Mouse (Mus musculus) limb, embryonic 13.5 days (tissue): ENCODE measurements around the gene Ap3d1. TPM values are rescaled to one million over a fixed set of nuclear protein-coding genes. Genes with fewer than 3 reads are reported as not detected.
A peak's percentile ranks its signal among the peaks of the same experiment; 100 is the strongest.

Experiments used
- ATAC-seq: fragments of 200-750 bp; cut with Nextera tagmentation; 2 replicates; pipeline ENCODE4 v1.8.0; 2017; ENCODE audit warnings: low read depth, moderate number of reproducible peaks, moderate TSS enrichment; ENCODE audit not compliant: low FRiP score
- H3K27ac ChIP-seq: fragments of 300-500 bp; sonication (generic); 2 replicates; pipeline ENCODE4 v1.5.1; 2015; ENCODE audit warnings: inconsistent platforms, mild to moderate bottlenecking, moderate library complexity
- H3K27me3 ChIP-seq: fragments of 300-500 bp; sonication (generic); 2 replicates; pipeline ENCODE4 v1.6.1; 2015; ENCODE audit warnings: mild to moderate bottlenecking, inconsistent platforms
- H3K36me3 ChIP-seq: fragments of 300-500 bp; sonication (generic); 2 replicates; pipeline ENCODE4 v1.6.1; 2015; ENCODE audit warnings: inconsistent platforms, mild to moderate bottlenecking, moderate library complexity
- H3K4me1 ChIP-seq: fragments of 300-500 bp; sonication (generic); 2 replicates; pipeline ENCODE4 v1.6.1; 2015; ENCODE audit warnings: inconsistent platforms
- H3K4me2 ChIP-seq: fragments of 300-500 bp; sonication (generic); replicated peaks from 2 replicates; pipeline ENCODE4 v1.6.1; 2015; ENCODE audit warnings: inconsistent platforms, mild to moderate bottlenecking, moderate library complexity
- H3K4me3 ChIP-seq: fragments of 300-500 bp; sonication (generic); 2 replicates; pipeline ENCODE4 v1.5.1; 2015; ENCODE audit warnings: moderate library complexity, mild to moderate bottlenecking, inconsistent platforms
- H3K9ac ChIP-seq: fragments of 300-500 bp; sonication (generic); 2 replicates; pipeline ENCODE4 v1.6.1; 2015; ENCODE audit warnings: mild to moderate bottlenecking, inconsistent platforms
- H3K9me3 ChIP-seq: fragments of 300-500 bp; sonication (generic); 2 replicates; pipeline ENCODE4 v1.6.1; 2016; ENCODE audit warnings: inconsistent platforms
- WGBS: fragments of 180-500 bp; shearing (Covaris S2); methylation state at CpG from one replicate; pipeline ENCODE4 v1.1.7; 2015; 5-methylcytosine and 5-hydroxymethylcytosine counted together
- polyA plus RNA-seq: library from polyadenylated mRNA; unstranded; fragments of >200 nt; fragmentation: Nextera tagmentation; extraction: Ambion mirVana; gene quantifications from 2 replicates; pipeline ENCODE4 v1.2.1, GENCODE M21; 2015

The Ap3d1 gene
- polyA plus RNA-seq, 1 experiment from 2014 or later, result 80.0 TPM

DNA sequence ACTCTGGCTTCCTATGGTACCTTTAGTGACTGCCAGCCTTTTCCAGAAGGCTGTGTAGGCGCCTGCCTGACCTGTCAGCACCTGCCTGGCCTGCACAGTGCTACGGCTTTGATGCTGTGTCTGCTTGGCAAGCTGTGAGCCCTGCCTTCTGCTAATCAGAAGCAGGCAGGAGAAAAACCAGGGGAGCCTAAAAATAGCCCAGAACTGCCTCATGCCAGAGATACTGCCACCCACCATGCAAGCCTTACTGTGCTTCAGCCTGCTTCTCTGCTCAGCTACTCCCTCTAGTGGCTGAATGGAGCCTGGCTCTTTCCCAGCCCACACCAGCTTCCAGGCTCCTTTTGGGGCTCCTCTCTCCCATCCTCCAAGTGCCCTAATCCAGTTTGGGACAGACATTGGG is 32.5 kb upstream of the Ap3d1 start:
- no peak overlapping the region for H3K4me2 ChIP-seq
- H3K27me3 ChIP-seq, result no peaks in the 10 kb centered on the region
- no peak overlapping the region for H3K4me3 ChIP-seq
- H3K27ac ChIP-seq, result peak overlapping the region; percentile 67; the same call in 1 of the 2 replicates
- H3K9ac ChIP-seq, result no peak overlapping the region; the same call in 1 of the 2 replicates
- no peaks in the 10 kb centered on the region for H3K9me3 ChIP-seq
- WGBS, result 28% methylated on average over 2 of the region's 2 CpGs
- H3K4me1 ChIP-seq, result peaks cover 13% of the 10 kb centered on the region
- peak; percentile 68; the same call in 1 of the 2 replicates for ATAC-seq
- peaks cover 100% of the 10 kb centered on the region for H3K36me3 ChIP-seq

DNA sequence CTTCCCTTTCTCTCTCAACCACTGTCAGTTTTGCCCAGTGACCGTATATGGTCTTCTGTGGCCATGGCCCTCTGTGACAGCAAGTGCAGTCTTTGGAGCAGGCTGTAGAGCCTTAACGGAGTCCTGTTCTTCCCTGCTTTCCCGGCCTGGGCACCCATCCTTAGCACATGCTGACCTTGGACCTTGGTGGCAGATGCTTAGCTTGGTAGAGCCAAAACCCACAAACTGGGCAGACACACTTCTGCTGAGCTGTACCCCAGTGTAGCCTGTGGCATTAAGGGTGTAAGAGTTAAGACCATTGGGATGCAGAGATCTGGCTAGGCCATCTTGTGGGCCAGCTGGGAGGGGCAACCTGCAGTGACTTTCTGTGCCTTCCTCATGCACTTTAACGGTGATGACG is 31.8 kb upstream of the Ap3d1 start:
- H3K4me2 ChIP-seq, result no peak overlapping the region
- peaks cover 98% of the 10 kb centered on the region for H3K36me3 ChIP-seq
- H3K9me3 ChIP-seq, result no peaks in the 10 kb centered on the region
- H3K9ac ChIP-seq, result peak overlapping the region; percentile 43
- H3K27me3 ChIP-seq, result no peaks in the 10 kb centered on the region
- H3K4me3 ChIP-seq, result no peak overlapping the region
- WGBS, result 87% methylated on average over 5 of the region's 5 CpGs
- no peak for ATAC-seq
- H3K27ac ChIP-seq, result peak overlapping the region; percentile 67
- peaks cover 13% of the 10 kb centered on the region for H3K4me1 ChIP-seq

DNA sequence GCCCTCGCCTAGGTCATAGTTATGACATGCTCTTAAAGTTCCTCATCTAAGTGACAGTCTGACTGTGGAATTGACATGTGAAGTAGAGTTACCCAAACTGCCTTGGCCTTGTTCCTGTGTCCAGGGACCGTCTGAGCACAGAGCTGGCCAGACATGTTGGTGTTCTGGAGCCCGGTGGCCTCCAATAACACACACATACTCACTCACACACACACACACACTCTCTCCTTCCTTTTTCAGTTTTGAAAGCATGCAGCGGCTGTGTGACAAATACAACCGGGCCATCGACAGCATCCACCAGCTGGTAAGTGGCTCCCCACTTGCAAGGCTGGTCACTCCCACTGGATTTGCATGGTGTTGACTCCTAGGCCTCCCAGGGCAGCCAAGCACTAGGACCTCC is 26.3 kb upstream of the Ap3d1 start:
- H3K36me3 ChIP-seq, result peaks cover 89% of the 10 kb centered on the region
- H3K4me1 ChIP-seq, result no peaks in the 10 kb centered on the region
- no peak overlapping the region for H3K9ac ChIP-seq
- no peak overlapping the region for H3K27ac ChIP-seq
- H3K9me3 ChIP-seq, result no peaks in the 10 kb centered on the region
- ATAC-seq, result no peak
- H3K4me2 ChIP-seq, result no peak overlapping the region
- 85% methylated on average over 6 of the region's 6 CpGs for WGBS
- H3K27me3 ChIP-seq, result no peaks in the 10 kb centered on the region
- no peak overlapping the region for H3K4me3 ChIP-seq

DNA sequence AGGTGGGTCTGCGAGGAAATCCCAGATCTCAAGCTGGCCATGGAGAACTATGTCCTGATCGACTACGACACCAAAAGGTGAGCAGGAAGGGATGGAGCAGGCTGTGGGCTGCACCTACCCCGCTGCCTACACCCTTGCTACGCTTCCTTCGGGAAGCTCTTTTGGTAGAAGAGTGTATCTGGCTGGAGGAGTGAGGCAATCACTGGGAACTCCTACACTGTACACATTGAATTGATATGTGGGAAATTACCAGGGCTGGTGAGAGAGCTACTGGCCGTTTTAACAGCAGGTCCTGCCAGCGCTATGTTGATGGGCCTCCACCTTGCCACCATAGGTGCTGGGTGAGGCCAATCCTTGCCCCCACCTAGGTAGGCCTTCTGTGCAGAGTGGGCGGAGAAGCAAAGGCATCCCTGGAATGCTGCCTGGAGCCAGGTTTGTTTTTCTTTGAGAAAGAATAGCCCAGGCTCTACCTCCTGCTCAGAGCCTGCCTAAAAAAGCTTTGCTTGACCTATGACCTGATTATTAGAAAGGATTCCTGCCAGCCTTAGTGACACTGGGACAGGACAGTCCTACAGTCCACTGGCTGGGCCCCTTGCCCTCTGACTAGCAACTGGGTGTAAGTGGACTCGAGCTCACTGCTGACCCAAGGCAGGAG is 24.2 kb upstream of the Ap3d1 start:
- ATAC-seq, result no peak
- 80% methylated on average over 10 of the region's 10 CpGs for WGBS
- Histone ChIP-seq H3K9ac (no peak overlapping the region), H3K9me3 (no peaks in the 10 kb centered on the region), H3K27me3 (no peaks in the 10 kb centered on the region), H3K4me3 (no peak overlapping the region), H3K27ac (no peak overlapping the region), H3K4me1 (peaks cover 6% of the 10 kb centered on the region), H3K4me2 (no peak overlapping the region), H3K36me3 (peaks cover 72% of the 10 kb centered on the region)

DNA sequence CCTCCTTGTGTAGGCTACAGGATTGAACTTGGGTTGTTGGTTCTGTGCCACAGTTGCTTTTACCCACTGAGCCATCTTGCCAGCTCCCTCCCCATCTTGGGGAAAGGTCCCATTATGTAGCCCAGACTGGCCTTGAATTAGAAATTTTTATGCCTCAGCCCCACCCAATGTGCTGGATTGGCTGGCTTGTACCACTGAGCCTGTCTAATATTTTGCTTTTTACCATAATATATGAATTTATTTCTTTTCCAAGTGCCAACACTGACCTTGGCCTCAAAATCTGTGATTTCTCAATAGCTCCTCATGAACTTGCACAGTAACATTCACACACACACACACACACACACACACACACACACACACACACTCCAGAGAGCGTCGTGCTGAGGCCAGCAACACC is 23.7 kb upstream of the Ap3d1 start:
- H3K9me3 ChIP-seq, result no peaks in the 10 kb centered on the region
- no peak overlapping the region for H3K4me3 ChIP-seq
- WGBS, result 70% methylated on average over 2 of the region's 2 CpGs
- H3K4me2 ChIP-seq, result no peak overlapping the region
- no peaks in the 10 kb centered on the region for H3K27me3 ChIP-seq
- H3K27ac ChIP-seq, result no peak overlapping the region
- no peak for ATAC-seq
- peaks cover 11% of the 10 kb centered on the region for H3K4me1 ChIP-seq
- no peak overlapping the region for H3K9ac ChIP-seq
- H3K36me3 ChIP-seq, result peaks cover 66% of the 10 kb centered on the region

DNA sequence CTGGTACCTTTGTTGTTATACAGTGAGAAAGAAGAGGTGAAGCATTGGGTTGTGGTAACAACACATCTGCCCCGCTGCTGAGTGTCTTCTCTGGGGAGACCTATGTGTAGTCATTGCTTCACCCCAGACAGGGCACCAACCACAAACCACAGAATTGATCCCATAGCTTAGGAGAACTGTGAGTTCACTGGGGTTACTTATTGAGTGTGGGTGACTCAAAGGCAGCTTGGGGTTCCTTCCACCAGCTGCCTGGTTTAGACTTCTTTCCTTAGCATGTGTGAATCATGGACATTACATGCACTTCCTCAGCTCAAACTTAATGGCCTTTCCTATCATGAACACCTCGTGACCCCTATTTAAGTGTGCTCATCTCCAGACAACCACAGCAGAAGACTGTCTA is 21.4 kb upstream of the Ap3d1 start:
- H3K36me3 ChIP-seq, result peaks cover 46% of the 10 kb centered on the region
- no peaks in the 10 kb centered on the region for H3K27me3 ChIP-seq
- H3K4me1 ChIP-seq, result peaks cover 15% of the 10 kb centered on the region
- no peaks in the 10 kb centered on the region for H3K9me3 ChIP-seq
- no peak overlapping the region for H3K9ac ChIP-seq
- H3K4me2 ChIP-seq, result no peak overlapping the region
- 87% methylated on average over 2 of the region's 2 CpGs for WGBS
- H3K27ac ChIP-seq, result no peak overlapping the region
- ATAC-seq, result no peak
- H3K4me3 ChIP-seq, result no peak overlapping the region

DNA sequence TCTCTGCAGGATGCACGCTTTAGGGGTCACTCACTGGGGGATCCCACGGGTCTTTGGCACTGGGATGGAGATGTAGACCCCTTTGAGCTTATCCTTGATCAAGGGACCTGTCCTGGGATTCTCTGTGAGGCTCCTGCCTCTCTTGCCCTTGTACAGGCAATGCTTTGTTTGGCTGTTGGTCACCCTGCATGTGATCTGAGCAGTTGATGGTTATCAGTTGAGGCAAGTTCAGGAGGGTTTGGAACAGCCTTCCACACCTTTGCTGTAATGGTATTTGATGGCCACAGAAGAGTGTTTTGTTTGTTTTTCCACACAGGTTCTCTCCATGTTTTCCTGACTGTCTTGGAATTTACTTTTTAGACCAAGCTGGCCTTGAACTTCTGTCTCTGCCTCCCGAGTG is 19.8 kb upstream of the Ap3d1 start:
- no peaks in the 10 kb centered on the region for H3K27me3 ChIP-seq
- no peak overlapping the region for H3K27ac ChIP-seq
- no peak overlapping the region for H3K4me3 ChIP-seq
- 79% methylated on average over 3 of the region's 3 CpGs for WGBS
- no peak for ATAC-seq
- peaks cover 31% of the 10 kb centered on the region for H3K4me1 ChIP-seq
- H3K4me2 ChIP-seq, result no peak overlapping the region
- peaks cover 30% of the 10 kb centered on the region for H3K36me3 ChIP-seq
- no peaks in the 10 kb centered on the region for H3K9me3 ChIP-seq
- H3K9ac ChIP-seq, result no peak overlapping the region

DNA sequence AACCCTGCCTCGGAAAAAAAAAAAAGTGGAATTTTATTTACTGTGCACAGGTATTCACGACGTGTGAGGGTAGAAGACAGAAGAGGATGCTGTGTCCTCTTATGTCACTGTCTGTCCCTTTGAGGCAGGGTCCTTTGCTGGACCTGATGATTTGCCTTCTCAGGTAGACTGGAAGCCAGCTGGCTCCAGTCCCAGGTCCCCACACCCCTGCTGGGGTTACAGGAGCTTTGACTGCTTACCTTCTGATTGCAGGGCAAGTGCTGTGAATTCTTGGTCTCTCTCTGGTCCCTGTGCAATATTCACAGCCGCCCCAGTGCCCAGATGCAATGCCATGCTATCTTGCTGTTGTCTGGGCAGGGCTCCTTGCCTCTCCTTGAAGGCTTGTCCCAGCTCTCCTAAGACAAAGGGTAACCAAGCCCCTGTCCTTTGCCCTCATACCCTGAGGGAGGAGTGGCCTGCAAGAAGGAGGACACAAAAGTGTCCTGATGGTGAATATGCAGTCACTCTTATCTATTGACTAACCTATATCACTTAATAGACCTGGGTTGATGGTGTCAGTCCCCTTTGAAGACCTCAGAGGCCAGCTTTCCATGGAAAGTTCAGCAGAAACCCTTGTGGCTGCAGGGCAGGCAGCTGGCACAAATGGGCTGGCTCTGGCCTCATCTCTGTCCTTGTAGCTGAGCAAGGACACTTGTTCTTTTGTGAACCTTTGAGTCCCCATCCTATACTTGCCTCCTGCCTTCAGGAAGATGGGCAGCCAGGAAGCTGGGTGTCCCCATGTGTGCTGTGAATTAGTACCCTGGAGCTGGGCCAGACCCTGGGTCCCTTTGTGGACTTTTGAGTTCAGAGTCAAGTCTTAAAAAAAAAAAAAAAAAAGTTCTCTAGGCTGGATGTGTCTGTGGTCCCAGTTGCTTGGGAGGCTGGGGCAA is 18.8 kb upstream of the Ap3d1 start:
- peaks cover 41% of the 10 kb centered on the region for H3K4me1 ChIP-seq
- peaks cover 20% of the 10 kb centered on the region for H3K36me3 ChIP-seq
- no peak overlapping the region for H3K4me2 ChIP-seq
- ATAC-seq, result no peak
- H3K27me3 ChIP-seq, result no peaks in the 10 kb centered on the region
- no peak overlapping the region; the same call in 1 of the 2 replicates for H3K9ac ChIP-seq
- H3K4me3 ChIP-seq, result no peak overlapping the region
- no peaks in the 10 kb centered on the region for H3K9me3 ChIP-seq
- WGBS, result 82% methylated on average over 4 of the region's 4 CpGs
- H3K27ac ChIP-seq, result no peak overlapping the region

DNA sequence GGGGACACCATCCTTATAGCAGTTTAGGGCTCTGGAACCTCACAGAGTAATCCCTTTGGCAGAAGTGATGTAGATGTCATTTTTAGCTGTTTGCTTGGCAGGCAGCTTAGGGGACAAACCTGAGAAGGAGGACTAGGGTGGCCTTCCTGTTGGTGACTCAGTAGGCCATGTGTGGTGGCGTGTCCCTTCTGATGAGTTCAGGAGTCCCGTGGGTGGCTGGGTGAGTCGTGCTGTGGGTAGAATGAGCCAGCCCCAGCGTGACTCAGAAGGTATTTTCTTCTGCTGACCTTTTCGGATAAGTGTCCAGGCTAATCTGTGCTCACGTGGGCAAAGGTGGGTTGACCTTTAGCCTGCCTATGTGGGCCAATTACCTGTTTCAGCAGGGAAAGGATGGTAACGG is 16.6 kb upstream of the Ap3d1 start:
- H3K27me3 ChIP-seq, result no peaks in the 10 kb centered on the region
- peaks cover 3% of the 10 kb centered on the region; the same call in 1 of the 2 replicates for H3K36me3 ChIP-seq
- H3K9ac ChIP-seq, result no peak overlapping the region; the same call in 1 of the 2 replicates
- H3K4me2 ChIP-seq, result no peak overlapping the region
- no peak for ATAC-seq
- H3K4me3 ChIP-seq, result no peak overlapping the region
- no peak overlapping the region for H3K27ac ChIP-seq
- H3K4me1 ChIP-seq, result peaks cover 43% of the 10 kb centered on the region
- no peaks in the 10 kb centered on the region for H3K9me3 ChIP-seq
- 88% methylated on average over 7 of the region's 7 CpGs for WGBS

DNA sequence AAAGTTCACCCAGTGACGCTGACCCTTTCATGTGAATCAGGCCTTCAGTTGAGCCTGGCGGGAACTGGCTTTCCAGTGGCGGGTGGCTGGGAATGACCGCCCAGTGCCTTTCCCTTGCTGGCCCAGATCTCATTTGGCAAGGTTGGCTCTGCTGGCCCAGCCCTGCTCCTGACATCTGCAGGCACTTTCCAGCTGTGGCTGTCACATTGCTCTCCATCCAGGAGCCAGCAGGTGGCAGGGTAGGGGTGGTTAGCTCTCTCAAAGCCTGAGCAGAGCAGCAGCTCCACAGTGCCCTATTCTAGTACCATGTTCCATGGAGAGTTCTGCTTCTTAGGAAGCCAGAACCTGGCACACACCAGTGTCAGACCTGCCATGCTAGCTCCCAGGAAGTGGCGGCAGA is 15.7 kb upstream of the Ap3d1 start:
- H3K9ac ChIP-seq, result no peak overlapping the region
- peaks cover 43% of the 10 kb centered on the region for H3K4me1 ChIP-seq
- peaks cover under 1% of the 10 kb centered on the region; the same call in 1 of the 2 replicates for H3K36me3 ChIP-seq
- no peak overlapping the region for H3K27ac ChIP-seq
- peak overlapping the region; percentile 92; the same call in 1 of the 2 replicates for H3K4me3 ChIP-seq
- no peaks in the 10 kb centered on the region for H3K27me3 ChIP-seq
- WGBS, result 21% methylated on average over 5 of the region's 5 CpGs
- ATAC-seq, result peak; percentile 28; the same call in 1 of the 2 replicates
- no peaks in the 10 kb centered on the region for H3K9me3 ChIP-seq
- peak overlapping the region; percentile 97 for H3K4me2 ChIP-seq

DNA sequence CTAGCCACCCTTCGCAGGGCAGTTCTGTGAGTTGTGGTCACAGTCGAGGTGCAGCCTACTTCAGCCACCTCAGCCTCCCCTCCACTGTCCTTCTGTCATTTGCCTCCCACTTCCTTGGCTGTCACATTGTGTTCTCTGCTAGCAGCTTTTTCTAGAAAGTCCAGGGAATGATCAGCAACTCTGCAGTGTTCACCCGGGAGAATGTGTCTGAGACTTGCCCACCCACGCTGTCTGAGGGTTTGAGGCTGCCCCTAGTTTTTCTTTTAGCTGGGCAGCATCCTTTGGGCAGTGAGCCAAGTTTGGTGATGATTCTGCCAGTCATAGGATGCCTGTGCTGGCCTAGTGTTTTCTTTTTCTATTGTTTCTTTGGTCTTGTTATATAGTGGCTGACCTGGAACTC is 14.9 kb upstream of the Ap3d1 start:
- 75% methylated on average over 4 of the region's 4 CpGs for WGBS
- Histone ChIP-seq H3K27ac (no peak overlapping the region), H3K27me3 (no peaks in the 10 kb centered on the region), H3K4me2 (peak overlapping the region; percentile 97), H3K9ac (peak overlapping the region; percentile 97), H3K4me3 (peak overlapping the region; percentile 92), H3K36me3 (no peaks in the 10 kb centered on the region), H3K9me3 (no peaks in the 10 kb centered on the region), H3K4me1 (peaks cover 51% of the 10 kb centered on the region)
- no peak for ATAC-seq

DNA sequence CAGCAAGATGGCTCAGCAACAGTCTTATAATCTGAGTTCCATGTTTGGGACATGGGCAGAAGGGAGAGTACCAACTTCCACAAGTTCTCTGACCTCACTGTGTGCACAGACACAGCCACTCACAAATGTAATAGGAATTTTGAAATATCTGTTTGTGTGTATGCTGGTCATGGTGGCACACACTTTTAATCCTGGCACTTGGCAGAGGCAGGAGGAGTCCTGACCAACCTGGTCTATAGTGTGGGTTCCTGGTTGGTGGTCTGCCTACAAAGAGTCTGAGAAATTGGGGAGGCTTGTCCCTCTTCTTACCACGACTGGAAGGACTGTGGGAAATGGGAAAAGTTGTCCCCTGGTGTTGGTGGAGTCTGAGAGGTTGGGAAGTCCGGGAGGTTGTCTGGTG is 14.4 kb upstream of the Ap3d1 start:
- no peaks in the 10 kb centered on the region for H3K27me3 ChIP-seq
- no peaks in the 10 kb centered on the region for H3K9me3 ChIP-seq
- H3K4me1 ChIP-seq, result peaks cover 51% of the 10 kb centered on the region
- no peak for ATAC-seq
- WGBS, result 65% methylated on average over 2 of the region's 2 CpGs
- H3K4me3 ChIP-seq, result peak overlapping the region; percentile 92
- H3K36me3 ChIP-seq, result no peaks in the 10 kb centered on the region
- H3K4me2 ChIP-seq, result peak overlapping the region; percentile 97
- peak overlapping the region; percentile 97 for H3K9ac ChIP-seq
- no peak overlapping the region for H3K27ac ChIP-seq
